Mouse (Mus musculus) adrenal gland, postnatal 4 days (tissue): ENCODE measurements at regions not wholly inside any gene's neighbourhood (a gene's known extent, or its start where the extent isn't known, plus 50 kb on each side); places are given as distances from the start of the nearest gene placed in this dataset.

ENCODE experiments used
- DNase-seq, 2 experiments: peaks; one replicate each; pipeline ENCODE4 v3.0.0; 2021 to 2022; ENCODE audit warnings: low spot score in 2 of 2, mixed read lengths in 2 of 2

- DNase-seq: no peak
Measured at GRCm38 (mm10) chr12:94155110-94155858, 1536.7 kb upstream of the Flrt2 start.

GRCm38 (mm10) chr12:94182358-94182757 is 1509.7 kb upstream of the Flrt2 start:
- no peak for DNase-seq

- DNase-seq: peak in 1 of 2 experiments; percentile 11
Measured at GRCm38 (mm10) chr12:94190620-94191081, 1501.4 kb upstream of the Flrt2 start.

GRCm38 (mm10) chr12:94217906-94218305 is 1474.1 kb upstream of the Flrt2 start:
- no peak for DNase-seq

- no peak for DNase-seq
Measured at GRCm38 (mm10) chr12:94229894-94230293, 1462.1 kb upstream of the Flrt2 start.

- no peak for DNase-seq
Measured at GRCm38 (mm10) chr12:94245366-94245765, 1446.7 kb upstream of the Flrt2 start.

- no peak for DNase-seq
Measured at GRCm38 (mm10) chr12:94247362-94247761, 1444.7 kb upstream of the Flrt2 start.

GRCm38 (mm10) chr12:94252957-94253633 is 1438.9 kb upstream of the Flrt2 start:
- DNase-seq: no peak

GRCm38 (mm10) chr12:94280946-94281345 is 1411.1 kb upstream of the Flrt2 start:
- no peak for DNase-seq

GRCm38 (mm10) chr12:94282931-94283330 is 1409.1 kb upstream of the Flrt2 start:
- no peak for DNase-seq

- no peak for DNase-seq
Measured at GRCm38 (mm10) chr12:94283572-94283971, 1408.5 kb upstream of the Flrt2 start.

GRCm38 (mm10) chr12:94297864-94298263 is 1394.2 kb upstream of the Flrt2 start:
- no peak for DNase-seq

- DNase-seq: no peak
Measured at GRCm38 (mm10) chr12:94332351-94332750, 1359.7 kb upstream of the Flrt2 start.

GRCm38 (mm10) chr12:94334671-94335070 is 1357.4 kb upstream of the Flrt2 start:
- no peak for DNase-seq

- DNase-seq: no peak
Measured at GRCm38 (mm10) chr12:94349623-94350156, 1342.3 kb upstream of the Flrt2 start.

GRCm38 (mm10) chr12:94364269-94364668 is 1327.8 kb upstream of the Flrt2 start:
- no peak for DNase-seq

- no peak for DNase-seq
Measured at GRCm38 (mm10) chr12:94399991-94400390, 1292.0 kb upstream of the Flrt2 start.

GRCm38 (mm10) chr12:94420918-94421317 is 1271.1 kb upstream of the Flrt2 start:
- DNase-seq: no peak

GRCm38 (mm10) chr12:94421743-94422142 is 1270.3 kb upstream of the Flrt2 start:
- no peak for DNase-seq

- no peak for DNase-seq
Measured at GRCm38 (mm10) chr12:94424340-94424981, 1267.6 kb upstream of the Flrt2 start.

- no peak for DNase-seq
Measured at GRCm38 (mm10) chr12:94449517-94449916, 1242.5 kb upstream of the Flrt2 start.

GRCm38 (mm10) chr12:94468027-94468426 is 1224.0 kb upstream of the Flrt2 start:
- DNase-seq: no peak
